Mouse (Mus musculus): ENCODE data around the gene Acss1. TPM values are rescaled to one million over a fixed set of nuclear protein-coding genes. Genes with fewer than 3 reads are reported as not detected.

Acss1 gene
- polyA plus RNA-seq, 1 experiment from 2014 or later, result 46.6 TPM

- no peak overlapping the region for H3K4me3 ChIP-seq (ENCODE audit: low read depth, low read length)
- H3K4me1 ChIP-seq (replicated peaks; ENCODE audit: control insufficient read depth, insufficient read depth, low read length), result no peaks in the 10 kb centered on the region
- no peak overlapping the region for H3K4me2 ChIP-seq (ENCODE audit: low read depth, low read length, severe bottlenecking)
- no peak overlapping the region for H3K27ac ChIP-seq (ENCODE audit: low read depth, low read length)
- no peaks in the 10 kb centered on the region for H3K9me3 ChIP-seq (ENCODE audit: control insufficient read depth, low read length)
- 80% methylated on average over 1 of the region's 1 CpGs for WGBS
- no peaks in the 10 kb centered on the region for H3K27me3 ChIP-seq (ENCODE audit: control insufficient read depth, insufficient read depth, low read length)
- DNase-seq (ENCODE audit: low spot score) (no peak), ATAC-seq (replicated peaks; ENCODE audit: low FRiP score) (no peak)
- no peaks in the 10 kb centered on the region for H3K36me3 ChIP-seq (ENCODE audit: control insufficient read depth, insufficient read depth, low read length)
- H3K9ac ChIP-seq (ENCODE audit: low read length), result no peak overlapping the region
Observed at GRCm38 (mm10) chr2:150579628-150580027, 88.7 kb downstream of the Acss1 start.

GRCm38 (mm10) chr2:150578603-150579002 lies 89.7 kb downstream of the Acss1 start:
- DNase-seq (ENCODE audit: low spot score), result no peak
- Histone ChIP-seq H3K4me3 (ENCODE audit: low read depth, low read length) (no peak overlapping the region), H3K27me3 (ENCODE audit: control insufficient read depth, insufficient read depth, low read length) (no peaks in the 10 kb centered on the region), H3K4me2 (ENCODE audit: low read depth, low read length, severe bottlenecking) (no peak overlapping the region), H3K27ac (ENCODE audit: low read depth, low read length) (no peak overlapping the region), H3K9me3 (ENCODE audit: control insufficient read depth, low read length) (no peaks in the 10 kb centered on the region), H3K4me1 (replicated peaks; ENCODE audit: control insufficient read depth, insufficient read depth, low read length) (no peaks in the 10 kb centered on the region), H3K36me3 (ENCODE audit: control insufficient read depth, insufficient read depth, low read length) (no peaks in the 10 kb centered on the region), H3K9ac (ENCODE audit: low read length) (no peak overlapping the region)
- no peak for ATAC-seq (replicated peaks; ENCODE audit: low FRiP score)
- WGBS, result 80% methylated on average over 5 of the region's 5 CpGs

GRCm38 (mm10) chr2:150576256-150576655 lies 92.0 kb downstream of the Acss1 start:
- 97% methylated on average over 1 of the region's 1 CpGs for WGBS
- ATAC-seq (replicated peaks; ENCODE audit: low FRiP score) (no peak), DNase-seq (ENCODE audit: low spot score) (no peak)
- Histone ChIP-seq H3K9me3 (ENCODE audit: control insufficient read depth, low read length) (no peaks in the 10 kb centered on the region), H3K27me3 (ENCODE audit: control insufficient read depth, insufficient read depth, low read length) (no peaks in the 10 kb centered on the region), H3K4me3 (ENCODE audit: low read depth, low read length) (no peak overlapping the region), H3K27ac (ENCODE audit: low read depth, low read length) (no peak overlapping the region), H3K36me3 (ENCODE audit: control insufficient read depth, insufficient read depth, low read length) (no peaks in the 10 kb centered on the region), H3K4me1 (replicated peaks; ENCODE audit: control insufficient read depth, insufficient read depth, low read length) (no peaks in the 10 kb centered on the region), H3K4me2 (ENCODE audit: low read depth, low read length, severe bottlenecking) (no peak overlapping the region), H3K9ac (ENCODE audit: low read length) (no peak overlapping the region)

GRCm38 (mm10) chr2:150572463-150572862 lies 95.8 kb downstream of the Acss1 start:
- no peaks in the 10 kb centered on the region for H3K27me3 ChIP-seq (ENCODE audit: control insufficient read depth, insufficient read depth, low read length)
- no peaks in the 10 kb centered on the region for H3K36me3 ChIP-seq (ENCODE audit: control insufficient read depth, insufficient read depth, low read length)
- H3K4me2 ChIP-seq (ENCODE audit: low read depth, low read length, severe bottlenecking), result no peak overlapping the region
- H3K9ac ChIP-seq (ENCODE audit: low read length), result no peak overlapping the region
- no peak for ATAC-seq (replicated peaks; ENCODE audit: low FRiP score)
- H3K9me3 ChIP-seq (ENCODE audit: control insufficient read depth, low read length), result no peaks in the 10 kb centered on the region
- no peak overlapping the region for H3K4me3 ChIP-seq (ENCODE audit: low read depth, low read length)
- WGBS, result 92% methylated on average over 3 of the region's 3 CpGs
- no peak overlapping the region for H3K27ac ChIP-seq (ENCODE audit: low read depth, low read length)
- no peak for DNase-seq (ENCODE audit: low spot score)
- H3K4me1 ChIP-seq (replicated peaks; ENCODE audit: control insufficient read depth, insufficient read depth, low read length), result no peaks in the 10 kb centered on the region

GRCm38 (mm10) chr2:150570761-150571160 lies 97.5 kb downstream of the Acss1 start:
- 82% methylated on average over 2 of the region's 2 CpGs for WGBS
- H3K9ac ChIP-seq (ENCODE audit: low read length), result no peak overlapping the region
- no peaks in the 10 kb centered on the region for H3K27me3 ChIP-seq (ENCODE audit: control insufficient read depth, insufficient read depth, low read length)
- ATAC-seq (replicated peaks; ENCODE audit: low FRiP score) (no peak), DNase-seq (ENCODE audit: low spot score) (no peak)
- no peaks in the 10 kb centered on the region for H3K9me3 ChIP-seq (ENCODE audit: control insufficient read depth, low read length)
- H3K4me1 ChIP-seq (replicated peaks; ENCODE audit: control insufficient read depth, insufficient read depth, low read length), result no peaks in the 10 kb centered on the region
- H3K27ac ChIP-seq (ENCODE audit: low read depth, low read length), result no peak overlapping the region
- H3K4me2 ChIP-seq (ENCODE audit: low read depth, low read length, severe bottlenecking), result no peak overlapping the region
- H3K36me3 ChIP-seq (ENCODE audit: control insufficient read depth, insufficient read depth, low read length), result no peaks in the 10 kb centered on the region
- no peak overlapping the region for H3K4me3 ChIP-seq (ENCODE audit: low read depth, low read length)

- 81% methylated on average over 11 of the region's 11 CpGs for WGBS
Observed at GRCm38 (mm10) chr2:150569847-150570590, 98.3 kb downstream of the Acss1 start, which contains the start of gene Cst7. Gene Cst7 (plus strand): TSS chr2:150570415.

More at GRCm38 (mm10) chr2:150569847-150570590, 98.3 kb downstream of the Acss1 start, which contains the start of gene Cst7:
- Histone ChIP-seq H3K27ac (ENCODE audit: low read depth, low read length) (no peak within 1 kb of the TSS), H3K4me2 (ENCODE audit: low read depth, low read length, severe bottlenecking) (no peak within 1 kb of the TSS), H3K4me1 (replicated peaks; ENCODE audit: control insufficient read depth, insufficient read depth, low read length) (no peaks in the 10 kb centered on the region), H3K4me3 (ENCODE audit: low read depth, low read length) (no peak within 1 kb of the TSS), H3K36me3 (ENCODE audit: control insufficient read depth, insufficient read depth, low read length) (no peaks in the 10 kb centered on the region), H3K9ac (ENCODE audit: low read length) (no peak within 1 kb of the TSS), H3K9me3 (ENCODE audit: control insufficient read depth, low read length) (no peaks in the 10 kb centered on the region), H3K27me3 (ENCODE audit: control insufficient read depth, insufficient read depth, low read length) (no peaks in the 10 kb centered on the region)
- ATAC-seq (replicated peaks; ENCODE audit: low FRiP score) (no peak), DNase-seq (ENCODE audit: low spot score) (no peak)

Other genes starting within 250 kb of the Acss1 start
- gene Zfp442, start 217.0 kb downstream of the Acss1 start, polyA plus RNA-seq (2014; fragmentation: Nextera tagmentation; extraction: Ambion mirVana), result 8.1 and 9.9 TPM in 2 replicates
- not detected in 2 replicates for gene Zfp345, start 183.4 kb downstream of the Acss1 start, polyA plus RNA-seq (2014; fragmentation: Nextera tagmentation; extraction: Ambion mirVana)
- gene Cst7, start 98.1 kb downstream of the Acss1 start, polyA plus RNA-seq (2014; fragmentation: Nextera tagmentation; extraction: Ambion mirVana), result 0.91 TPM in 1 of 2 replicates, not detected in the other
- 38.4 and 38.9 TPM in 2 replicates for gene Apmap, start 59.9 kb downstream of the Acss1 start, polyA plus RNA-seq (2014; fragmentation: Nextera tagmentation; extraction: Ambion mirVana)
- gene Vsx1, start 20.9 kb upstream of the Acss1 start, polyA plus RNA-seq (2014; fragmentation: Nextera tagmentation; extraction: Ambion mirVana), result 0.08 TPM in 1 of 2 replicates, not detected in the other
- 27.0 and 28.8 TPM in 2 replicates for gene Entpd6, start 80.5 kb upstream of the Acss1 start, polyA plus RNA-seq (2014; fragmentation: Nextera tagmentation; extraction: Ambion mirVana)
- 55.6 and 59.4 TPM in 2 replicates for gene Pygb, start 118.2 kb upstream of the Acss1 start, polyA plus RNA-seq (2014; fragmentation: Nextera tagmentation; extraction: Ambion mirVana)
- 54.2 and 57.9 TPM in 2 replicates for gene Abhd12, start 236.2 kb upstream of the Acss1 start, polyA plus RNA-seq (2014; fragmentation: Nextera tagmentation; extraction: Ambion mirVana)
- gene Gins1, start 236.9 kb upstream of the Acss1 start, polyA plus RNA-seq (2014; fragmentation: Nextera tagmentation; extraction: Ambion mirVana), result 80.7 and 84.0 TPM in 2 replicates